Mouse (Mus musculus) C2C12 (cell line): ENCODE data around the gene Ly6g6d.

ENCODE experiments used
- CEBPB ChIP-seq: IDR thresholded peaks from one replicate; pipeline ENCODE4 v1.6.1; 2011; ENCODE audit warnings: low read depth, mild to moderate bottlenecking, control low read depth, moderate library complexity
- CTCF ChIP-seq: IDR thresholded peaks from one replicate; pipeline ENCODE4 v1.5.1; 2011; ENCODE audit not compliant: control insufficient read depth, insufficient read depth, insufficient read length
- MAX ChIP-seq: IDR thresholded peaks from one replicate; pipeline ENCODE4 v1.6.1; 2011; ENCODE audit warnings: mild to moderate bottlenecking, control low read depth

DNA sequence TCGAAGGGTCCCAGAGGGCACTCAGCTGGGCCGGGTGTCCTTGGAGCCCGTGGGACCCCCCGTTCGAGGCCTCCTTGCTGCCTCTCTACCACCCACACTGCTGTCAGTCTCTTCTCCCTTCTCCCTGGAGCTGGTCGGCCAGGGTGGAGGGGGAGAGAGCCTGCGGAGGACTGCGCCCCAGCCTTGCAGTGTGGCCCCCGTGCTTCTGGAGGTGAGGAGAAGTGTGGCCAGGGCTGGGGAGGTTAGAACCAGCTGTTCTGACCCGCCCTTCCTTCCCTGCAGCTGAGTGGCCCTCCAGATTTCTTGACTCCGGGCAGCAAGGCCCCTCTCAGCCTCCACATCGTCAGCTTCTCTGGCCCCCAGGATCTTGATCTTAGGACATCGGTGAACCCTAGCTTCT lies 53.6 kb downstream of the Ly6g6d start:
- TF ChIP-seq CTCF = no peak
- TF ChIP-seq CEBPB = no peak
- no peak for TF ChIP-seq MAX
